Mouse (Mus musculus) midbrain, embryonic 10.5 days (tissue): ENCODE data around the gene Kcnip4. TPM values are rescaled to one million over a fixed set of nuclear protein-coding genes. Genes with fewer than 3 reads are reported as not detected.

Experiments
- DNase-seq: peaks from one replicate; pipeline ENCODE4 v3.0.0-alpha.2; 2017; ENCODE audit warnings: low spot score
- H3K27ac ChIP-seq: fragments of 300-500 bp; sonication (generic); replicated peaks from 2 replicates; pipeline ENCODE4 v1.5.1; 2016; ENCODE audit warnings: mild to moderate bottlenecking
- H3K27me3 ChIP-seq: fragments of 300-500 bp; sonication (generic); 2 replicates; pipeline ENCODE4 v1.6.1; 2016; ENCODE audit warnings: low read depth, mild to moderate bottlenecking; ENCODE audit not compliant: poor library complexity, severe bottlenecking
- H3K36me3 ChIP-seq: fragments of 300-500 bp; sonication (generic); 2 replicates; pipeline ENCODE4 v1.6.1; 2016; ENCODE audit warnings: mild to moderate bottlenecking, moderate library complexity
- H3K4me1 ChIP-seq: fragments of 300-500 bp; sonication (generic); 2 replicates; pipeline ENCODE4 v1.6.1; 2016
- H3K4me3 ChIP-seq: fragments of 300-500 bp; sonication (generic); 2 replicates; pipeline ENCODE4 v1.5.1; 2016; ENCODE audit warnings: mild to moderate bottlenecking, moderate library complexity
- H3K9me3 ChIP-seq: fragments of 300-500 bp; sonication (generic); replicated peaks from 2 replicates; pipeline ENCODE4 v1.6.1; 2016; ENCODE audit warnings: mild to moderate bottlenecking
- WGBS: fragments of 180-500 bp; shearing (Covaris S2); methylation state at CpG from one replicate; pipeline ENCODE4 v1.1.7; 2016; 5-methylcytosine and 5-hydroxymethylcytosine counted together
- polyA plus RNA-seq: library from polyadenylated mRNA; unstranded; fragments of >200 nt; fragmentation: Nextera tagmentation; extraction: Ambion mirVana; gene quantifications from 2 replicates; pipeline ENCODE4 v1.2.1, GENCODE M21; 2016

Kcnip4 gene
- polyA plus RNA-seq, 1 experiment from 2014 or later = 1.2 TPM

DNA sequence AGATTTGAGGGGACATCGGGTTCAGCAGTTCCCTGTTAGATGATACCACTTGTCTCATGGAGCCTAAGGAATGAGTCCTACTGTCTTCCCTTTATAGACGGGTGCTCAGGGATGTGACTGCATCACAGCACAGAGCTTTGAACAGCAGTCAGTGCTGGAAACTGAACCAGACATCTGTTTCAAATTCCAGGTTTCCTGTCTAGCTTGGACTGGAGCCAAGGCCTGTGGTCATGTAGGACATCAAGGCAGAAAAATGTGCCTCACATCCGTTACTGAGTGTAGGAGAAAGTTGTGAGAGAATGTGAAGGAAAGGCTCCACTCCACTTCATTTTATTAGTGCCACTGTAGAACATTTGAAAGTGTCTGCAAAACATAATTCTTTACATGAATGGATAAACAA, 1122.2 kb downstream of the Kcnip4 start:
- DNase-seq = peak; percentile 16
- WGBS = 76% methylated on average over 3 of the region's 3 CpGs

DNA sequence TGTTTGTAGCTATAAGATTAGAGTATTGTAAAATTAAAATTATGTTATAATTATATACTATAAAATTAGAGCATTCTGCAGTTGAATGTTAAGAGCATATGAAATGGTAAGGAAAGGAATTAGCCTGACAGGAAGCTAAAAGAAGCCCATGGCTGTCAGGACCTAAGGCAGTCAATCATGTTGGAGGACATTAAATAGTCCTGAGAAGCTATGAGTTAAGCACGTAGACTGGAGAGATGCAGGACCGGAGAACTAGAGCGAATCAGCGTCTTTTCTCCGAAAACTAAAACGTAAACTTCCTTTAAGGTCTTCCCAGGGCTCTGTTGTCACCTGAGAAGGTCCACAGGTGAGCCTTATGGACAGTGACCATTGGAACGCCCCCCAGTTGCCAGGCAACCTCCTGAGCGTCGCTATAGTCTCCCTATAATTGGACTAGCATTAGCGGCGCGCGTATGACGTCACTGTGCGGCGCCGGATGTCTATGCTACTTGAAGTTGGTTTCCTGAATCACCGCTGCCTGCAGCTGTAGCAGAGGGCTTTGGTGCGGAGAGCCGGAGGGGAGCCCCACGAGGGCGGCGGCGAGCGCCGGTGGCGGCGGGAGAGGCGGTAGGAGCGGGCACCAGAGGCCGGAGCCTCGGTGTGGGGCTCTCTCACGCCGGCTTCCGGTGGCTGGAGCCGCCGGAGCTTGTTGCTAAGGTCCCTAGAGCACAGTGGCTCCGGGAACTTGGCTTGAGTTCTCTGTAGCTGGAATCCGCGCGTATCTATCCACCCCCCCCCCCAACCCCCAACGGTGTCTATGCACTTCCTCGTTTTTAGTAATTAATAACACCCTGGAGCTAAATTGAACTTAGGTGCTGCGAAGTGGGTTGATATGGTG, 1152.6 kb downstream of the Kcnip4 start:
- H3K27ac ChIP-seq = peak overlapping the region; percentile 89

More for the DNA sequence above, 1122.2 kb downstream of the Kcnip4 start:
- Histone ChIP-seq H3K9me3 (no peaks in the 10 kb centered on the region), H3K4me1 (no peaks in the 10 kb centered on the region), H3K36me3 (peaks cover 9% of the 10 kb centered on the region; the same call in 1 of the 2 replicates), H3K27ac (no peak overlapping the region), H3K4me3 (no peak overlapping the region), H3K27me3 (no peaks in the 10 kb centered on the region)

DNA sequence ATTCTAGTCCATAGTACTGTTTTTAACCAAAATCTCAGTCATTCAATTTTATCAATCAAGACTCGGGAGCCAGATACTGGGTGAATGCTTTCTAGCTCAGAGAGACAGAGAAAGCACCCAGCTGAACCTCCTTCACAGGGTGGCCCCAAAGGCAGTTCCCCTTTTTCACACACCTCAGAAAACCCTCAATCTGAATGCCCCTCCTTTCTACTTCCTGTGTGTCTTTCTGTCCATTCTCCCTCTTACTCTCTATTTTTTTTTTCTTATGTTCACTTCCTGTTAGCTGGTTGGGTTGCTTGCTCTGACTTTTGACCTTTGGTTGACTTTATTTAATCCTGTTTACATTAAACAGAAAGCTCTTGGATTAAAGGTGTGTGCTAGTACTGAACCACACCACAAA, 1175.4 kb downstream of the Kcnip4 start:
- Histone ChIP-seq H3K4me3 (no peak overlapping the region), H3K36me3 (no peaks in the 10 kb centered on the region), H3K9me3 (no peaks in the 10 kb centered on the region), H3K27me3 (peaks cover 34% of the 10 kb centered on the region), H3K27ac (no peak overlapping the region), H3K4me1 (0 out of 2 replicates have a peak, but pooled peaks cover 3% of the 10 kb centered on the region)
- 78% methylated on average over 1 of the region's 1 CpGs for WGBS
- DNase-seq = no peak

More for the DNA sequence above, 1152.6 kb downstream of the Kcnip4 start:
- under 1% methylated on average over 44 of the region's 44 CpGs for WGBS
- Histone ChIP-seq H3K4me3 (peak overlapping the region; percentile 87), H3K4me1 (peaks cover 10% of the 10 kb centered on the region), H3K27me3 (no peaks in the 10 kb centered on the region), H3K36me3 (peaks cover 29% of the 10 kb centered on the region), H3K9me3 (no peaks in the 10 kb centered on the region)
- peak; percentile 93 for DNase-seq

DNA sequence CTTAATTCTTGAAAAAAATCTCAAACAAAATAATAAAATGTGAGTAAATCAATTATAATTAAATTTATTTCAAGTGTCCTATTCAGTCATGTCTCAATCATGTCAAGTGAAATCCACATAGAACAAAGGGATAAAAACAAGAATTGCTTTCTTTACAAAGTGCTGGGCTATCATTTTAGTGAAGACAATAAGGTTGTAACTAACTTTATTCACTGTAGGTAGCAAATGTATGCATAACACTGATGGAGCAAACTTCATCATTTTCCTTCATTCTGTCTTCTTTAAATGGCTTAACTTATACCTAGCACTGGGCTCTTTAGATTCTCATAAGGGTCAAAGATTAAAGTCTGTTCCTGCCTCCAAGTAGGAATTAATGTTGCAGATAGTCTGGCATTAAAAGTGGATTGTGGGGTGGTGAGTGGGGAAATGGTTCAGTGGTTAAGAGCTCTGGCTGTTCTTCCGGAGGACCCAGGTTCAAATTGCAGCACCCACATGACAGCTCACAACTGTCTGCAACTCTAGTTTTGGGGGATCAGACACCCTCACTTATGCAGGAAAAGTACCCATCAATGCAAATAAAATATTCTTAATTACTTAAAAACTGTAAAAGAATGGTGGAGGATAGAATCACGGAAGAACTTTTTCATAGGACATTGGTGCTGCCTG, 1178.6 kb downstream of the Kcnip4 start:
- H3K36me3 ChIP-seq = no peaks in the 10 kb centered on the region
- peaks cover 66% of the 10 kb centered on the region for H3K27me3 ChIP-seq
- 95% methylated on average over 2 of the region's 2 CpGs for WGBS
- no peak overlapping the region for H3K4me3 ChIP-seq
- no peak overlapping the region for H3K27ac ChIP-seq
- H3K9me3 ChIP-seq = no peaks in the 10 kb centered on the region
- 0 out of 2 replicates have a peak, but pooled peaks cover 3% of the 10 kb centered on the region for H3K4me1 ChIP-seq
- DNase-seq = no peak

DNA sequence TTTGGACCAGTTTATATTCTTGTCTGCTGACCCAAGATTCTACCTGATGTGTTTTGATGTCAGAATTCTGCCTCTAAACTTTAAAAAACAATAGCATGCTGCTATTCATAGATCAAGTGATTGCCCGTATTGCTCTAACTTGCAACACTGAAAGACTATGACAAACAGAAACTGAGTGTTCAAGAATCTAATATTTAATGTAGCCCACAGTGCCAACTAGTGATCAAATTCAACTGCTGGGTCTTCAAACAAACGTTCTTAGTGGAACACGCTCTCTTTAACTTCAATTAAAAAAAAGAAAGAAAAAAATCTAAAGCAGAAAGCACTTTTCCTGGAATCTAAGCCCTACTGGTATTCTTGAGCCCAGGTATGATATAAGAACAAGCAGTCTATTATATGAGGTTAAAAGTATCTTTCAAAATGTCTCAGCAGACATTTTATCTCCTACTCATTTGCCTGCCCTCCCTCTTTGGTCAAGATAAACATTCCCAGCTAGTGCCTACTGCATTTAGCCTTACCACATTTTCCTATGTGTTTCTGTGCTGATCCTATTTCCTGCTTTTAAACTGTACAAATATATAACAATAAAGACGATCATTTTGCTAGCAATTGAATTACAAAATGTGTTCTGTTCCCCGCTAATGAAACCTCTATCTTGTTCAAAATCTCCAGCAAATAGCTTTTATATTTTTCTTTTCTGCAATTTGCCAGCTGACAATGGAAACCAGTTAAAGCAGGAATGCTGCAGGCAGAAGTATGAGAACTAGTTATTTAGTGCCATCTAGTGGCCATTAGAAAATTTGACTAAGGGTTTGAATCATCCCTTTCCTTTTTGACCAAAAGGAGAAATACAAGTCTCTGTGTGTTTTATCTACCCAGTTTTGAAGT, 1179.4 kb downstream of the Kcnip4 start:
- no peaks in the 10 kb centered on the region for H3K36me3 ChIP-seq
- H3K27ac ChIP-seq = no peak overlapping the region
- no peak for DNase-seq
- WGBS = 54% methylated on average over 5 of the region's 5 CpGs
- no peak overlapping the region for H3K4me3 ChIP-seq
- no peaks in the 10 kb centered on the region for H3K9me3 ChIP-seq
- H3K4me1 ChIP-seq = 0 out of 2 replicates have a peak, but pooled peaks cover 3% of the 10 kb centered on the region
- H3K27me3 ChIP-seq = peaks cover 72% of the 10 kb centered on the region

DNA sequence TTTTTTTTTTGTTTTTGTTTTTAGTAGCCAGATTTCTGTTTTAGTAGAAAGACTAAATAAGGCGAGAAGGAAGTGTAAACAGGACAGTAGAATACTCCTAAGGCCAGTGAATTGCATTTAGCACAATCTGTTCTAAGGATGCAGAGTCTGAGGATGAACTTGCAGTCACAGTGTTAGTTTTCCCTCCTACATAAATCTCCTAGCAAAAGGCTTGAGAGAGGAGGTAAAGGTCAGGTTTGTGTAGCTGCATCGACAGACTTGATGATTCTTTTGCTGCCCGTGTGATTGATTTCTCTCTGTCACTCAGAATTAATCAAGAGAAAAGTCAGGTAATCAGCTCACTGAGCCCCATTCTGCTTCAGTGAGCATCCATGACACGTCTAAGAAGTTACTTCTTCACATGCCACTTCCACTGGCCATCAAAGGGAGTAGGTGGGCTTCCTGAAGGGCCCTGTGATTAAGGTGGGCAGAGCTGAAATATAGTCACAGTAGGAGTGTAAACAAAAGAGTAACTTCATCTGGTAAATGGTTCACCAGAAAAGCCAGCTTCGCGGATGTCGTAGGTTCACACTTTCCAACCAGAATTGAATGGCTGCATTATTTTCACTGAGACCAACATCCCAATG, 1183.8 kb downstream of the Kcnip4 start:
- H3K27me3 ChIP-seq = peaks cover 94% of the 10 kb centered on the region
- no peaks in the 10 kb centered on the region for H3K9me3 ChIP-seq
- no peak overlapping the region for H3K27ac ChIP-seq
- H3K36me3 ChIP-seq = no peaks in the 10 kb centered on the region
- no peak for DNase-seq
- H3K4me3 ChIP-seq = no peak overlapping the region
- WGBS = 51% methylated on average over 7 of the region's 7 CpGs
- 0 out of 2 replicates have a peak, but pooled peaks cover 3% of the 10 kb centered on the region for H3K4me1 ChIP-seq
